Mouse (Mus musculus) midbrain, postnatal 0 days (tissue): ENCODE measurements around the gene Cachd1. TPM values are rescaled to one million over a fixed set of nuclear protein-coding genes. Genes with fewer than 3 reads are reported as not detected.
A peak's percentile ranks its signal among the peaks of the same experiment; 100 is the strongest.

Source experiments
- ATAC-seq: fragments of 200-750 bp; cut with Nextera tagmentation; 2 replicates; pipeline ENCODE4 v1.8.0; 2017; ENCODE audit warnings: moderate number of reproducible peaks, mild to moderate bottlenecking, moderate TSS enrichment, moderate library complexity; ENCODE audit not compliant: low FRiP score
- DNase-seq: peaks from one replicate; pipeline ENCODE4 v3.0.0-alpha.2; 2015; ENCODE audit warnings: low spot score
- H3K27ac ChIP-seq: fragments of 300-500 bp; sonication (generic); 2 replicates; pipeline ENCODE4 v1.5.1; 2014; ENCODE audit warnings: low read depth, mild to moderate bottlenecking, low read length, mixed read lengths
- H3K27me3 ChIP-seq: fragments of 300-500 bp; sonication (generic); 2 replicates; pipeline ENCODE4 v1.6.1; 2014; ENCODE audit warnings: low read length, control low read depth, mixed read lengths; ENCODE audit not compliant: insufficient read depth
- H3K36me3 ChIP-seq: fragments of 300-500 bp; sonication (generic); 2 replicates; pipeline ENCODE4 v1.6.1; 2014; ENCODE audit warnings: low read length, control low read depth, mixed read lengths; ENCODE audit not compliant: insufficient read depth
- H3K4me1 ChIP-seq: fragments of 300-500 bp; sonication (generic); 2 replicates; pipeline ENCODE4 v1.6.1; 2014; ENCODE audit warnings: mild to moderate bottlenecking, control low read depth, antibody characterized with exemption, low read length, mixed read lengths; ENCODE audit not compliant: insufficient read depth
- H3K4me2 ChIP-seq: fragments of 300-500 bp; sonication (generic); 2 replicates; pipeline ENCODE4 v1.6.1; 2014; ENCODE audit warnings: low read depth, mild to moderate bottlenecking, low read length, mixed read lengths; ENCODE audit not compliant: poor library complexity, severe bottlenecking
- H3K4me3 ChIP-seq: fragments of 300-500 bp; sonication (generic); 2 replicates; pipeline ENCODE4 v1.5.1; 2014; ENCODE audit warnings: low read depth, mild to moderate bottlenecking, low read length, moderate library complexity
- H3K9ac ChIP-seq: fragments of 300-500 bp; sonication (generic); replicated peaks from 2 replicates; pipeline ENCODE4 v1.6.1; 2014; ENCODE audit warnings: mild to moderate bottlenecking, low read length, moderate library complexity, mixed read lengths; ENCODE audit not compliant: poor library complexity, severe bottlenecking
- H3K9me3 ChIP-seq: fragments of 300-500 bp; sonication (generic); 2 replicates; pipeline ENCODE4 v1.6.1; 2016; ENCODE audit warnings: low read length, control low read depth
- CTCF ChIP-seq: IDR thresholded peaks from 2 replicates; pipeline ENCODE4 v1.5.1; 2016; ENCODE audit warnings: antibody characterized with exemption, mild to moderate bottlenecking
- WGBS: fragments of 180-500 bp; shearing (Covaris S2); extraction: QIAGEN DNeasy Blood & Tissue Kit; methylation state at CpG from one replicate; pipeline ENCODE4 v1.1.7; 2014; 5-methylcytosine and 5-hydroxymethylcytosine counted together
- polyA plus RNA-seq: library from polyadenylated mRNA; unstranded; fragments of >200 nt; fragmentation: Nextera tagmentation; extraction: Ambion mirVana; gene quantifications from 2 replicates; pipeline ENCODE4 v1.2.1, GENCODE M21; 2015
- total RNA-seq: library from RNA; depleted of rRNA; stranded (reverse); fragments of >200 nt; gene quantifications from 2 replicates; pipeline ENCODE4 v1.2.3, GENCODE M21; 2014

Cachd1 gene
- total and polyA plus RNA-seq, 2 experiments from 2014 or later, result 26.5 to 52.2 TPM

DNA sequence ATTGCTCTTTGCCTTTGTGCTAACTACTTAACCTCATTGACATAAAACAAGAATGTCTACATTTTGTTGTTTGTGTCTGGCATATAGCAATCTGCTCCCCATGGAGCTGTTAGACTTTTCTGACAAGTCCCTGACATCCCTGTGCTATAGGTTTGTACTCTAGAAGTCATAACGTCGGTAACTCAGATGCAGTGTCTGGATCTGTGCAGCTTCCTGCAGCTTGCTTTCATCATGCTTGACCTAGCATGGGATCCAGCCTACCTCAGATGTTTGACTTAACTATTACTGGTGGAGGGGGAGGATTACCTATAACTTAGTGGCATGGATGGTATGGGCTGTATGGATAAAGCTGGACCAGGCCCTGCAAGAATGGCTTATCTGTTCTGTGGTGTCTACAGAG lies 117.7 kb downstream of the Cachd1 start:
- H3K4me2 ChIP-seq, result no peak overlapping the region
- H3K27me3 ChIP-seq, result no peaks in the 10 kb centered on the region
- peaks cover 6% of the 10 kb centered on the region for H3K4me1 ChIP-seq
- H3K27ac ChIP-seq, result no peak overlapping the region
- no peaks in the 10 kb centered on the region for H3K9me3 ChIP-seq
- H3K4me3 ChIP-seq, result no peak overlapping the region
- DNase-seq, result no peak
- ATAC-seq, result no peak
- H3K9ac ChIP-seq, result no peak overlapping the region
- H3K36me3 ChIP-seq, result 0 out of 2 replicates have a peak, but pooled peaks cover 2% of the 10 kb centered on the region
- 57% methylated on average over 2 of the region's 2 CpGs for WGBS
- TF ChIP-seq CTCF, result no peak

DNA sequence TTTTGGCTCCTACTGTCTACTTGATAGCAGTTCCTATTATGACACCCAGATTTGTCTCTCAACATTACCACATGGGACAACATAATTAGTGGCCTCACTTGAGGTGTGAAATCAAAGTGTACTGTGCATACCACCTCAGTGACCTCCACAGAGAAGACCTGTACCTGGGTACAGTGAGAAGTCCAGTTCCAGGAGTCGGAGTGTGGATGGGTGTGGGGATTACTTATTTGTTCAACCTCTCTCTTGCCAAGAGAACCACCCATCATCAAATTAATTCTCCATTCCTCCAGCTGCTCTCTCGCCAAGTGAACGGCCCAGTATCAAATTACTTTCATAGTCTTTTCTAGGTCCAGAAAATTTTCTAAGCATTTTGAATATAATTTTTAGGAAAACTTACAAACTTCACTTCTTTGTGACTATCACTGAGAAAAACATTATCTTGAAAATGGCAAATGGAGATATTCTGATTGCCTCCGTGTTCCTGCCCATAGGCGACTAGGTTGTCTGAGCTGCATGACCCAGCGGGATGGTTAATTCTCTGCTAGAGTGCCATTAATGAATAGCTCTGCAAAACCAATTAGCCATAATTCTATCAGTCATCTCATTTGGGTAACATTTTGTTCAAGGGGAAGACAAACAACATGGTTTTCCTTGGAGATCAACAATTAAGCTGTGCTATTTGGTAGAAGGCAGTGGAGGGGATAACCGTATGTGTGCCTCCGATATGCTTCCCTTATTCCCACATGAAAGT lies 120.0 kb downstream of the Cachd1 start:
- WGBS, result 73% methylated on average over 8 of the region's 8 CpGs
- DNase-seq, result no peak

DNA sequence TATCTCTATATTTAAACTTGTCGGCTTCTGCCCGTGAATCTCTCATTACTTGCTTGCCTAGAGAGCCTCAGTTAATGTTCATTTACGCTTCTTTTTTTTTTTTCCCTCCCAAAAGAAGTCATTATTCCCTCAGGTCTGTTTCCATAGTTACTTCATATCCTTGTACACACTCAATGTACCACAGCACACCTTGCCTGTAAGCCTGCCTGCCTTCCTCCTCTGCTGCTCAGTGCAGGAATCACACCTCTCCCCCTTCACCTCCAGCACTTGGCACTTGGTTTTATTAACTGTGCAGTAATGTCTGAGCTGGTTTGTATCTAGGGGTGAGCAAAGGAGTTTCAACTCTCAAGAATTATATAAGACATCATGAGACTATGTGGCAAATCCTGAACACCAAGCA lies 121.5 kb downstream of the Cachd1 start:
- Histone ChIP-seq H3K4me2 (no peak overlapping the region), H3K9me3 (no peaks in the 10 kb centered on the region), H3K4me1 (no peaks in the 10 kb centered on the region), H3K9ac (no peak overlapping the region), H3K4me3 (no peak overlapping the region), H3K27me3 (no peaks in the 10 kb centered on the region), H3K36me3 (0 out of 2 replicates have a peak, but pooled peaks cover 4% of the 10 kb centered on the region), H3K27ac (no peak overlapping the region)
- DNase-seq (no peak), ATAC-seq (0 out of 2 replicates have a peak, but pooled peaks have one; percentile 58)
- 63% methylated on average over 3 of the region's 3 CpGs for WGBS
- TF ChIP-seq CTCF, result peak; percentile 25; the same call in 1 of the 2 replicates

More for the DNA sequence above, 120.0 kb downstream of the Cachd1 start:
- no peaks in the 10 kb centered on the region; the same call in 1 of the 2 replicates for H3K4me1 ChIP-seq
- ATAC-seq, result no peak
- H3K4me2 ChIP-seq, result no peak overlapping the region
- H3K27me3 ChIP-seq, result no peaks in the 10 kb centered on the region
- no peaks in the 10 kb centered on the region for H3K9me3 ChIP-seq
- H3K9ac ChIP-seq, result no peak overlapping the region
- no peak overlapping the region for H3K4me3 ChIP-seq
- TF ChIP-seq CTCF, result no peak
- 0 out of 2 replicates have a peak, but pooled peaks cover 4% of the 10 kb centered on the region for H3K36me3 ChIP-seq
- no peak overlapping the region for H3K27ac ChIP-seq

DNA sequence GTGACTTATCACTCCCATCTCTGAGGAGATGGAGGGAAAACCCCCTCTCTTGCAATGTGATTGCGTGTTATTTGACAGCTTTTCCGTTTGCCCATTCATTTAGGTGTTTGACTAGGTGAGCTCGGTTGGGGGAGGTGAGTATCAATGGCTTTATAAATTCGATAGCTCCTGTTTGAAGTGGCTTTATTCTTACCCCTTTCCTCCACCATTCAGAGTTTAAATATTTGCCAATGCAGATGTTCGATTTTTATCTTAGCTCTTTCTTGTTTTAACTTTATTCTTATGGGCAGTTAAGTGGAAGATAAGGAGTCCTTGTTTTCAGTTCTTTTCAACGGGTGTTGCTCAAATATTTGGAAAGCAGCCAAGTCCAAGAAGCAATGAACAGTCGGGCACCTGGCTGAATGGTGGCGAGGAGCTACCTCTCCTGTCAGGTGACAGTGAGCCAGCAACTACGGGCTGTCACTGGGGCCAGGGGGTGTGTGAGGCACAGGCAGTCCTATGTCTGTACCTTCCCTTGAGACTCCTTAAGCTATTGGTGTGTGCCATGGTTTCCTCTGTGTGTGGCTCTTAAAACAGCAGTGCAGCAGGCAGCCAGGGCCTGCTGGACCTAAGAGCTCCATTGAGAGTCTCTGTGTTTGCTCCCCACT lies 133.3 kb downstream of the Cachd1 start:
- no peak for TF ChIP-seq CTCF
- ATAC-seq, result no peak
- H3K9me3 ChIP-seq, result no peaks in the 10 kb centered on the region
- no peak overlapping the region for H3K4me3 ChIP-seq
- 38% methylated on average over 9 of the region's 9 CpGs for WGBS
- H3K36me3 ChIP-seq, result no peaks in the 10 kb centered on the region
- H3K4me1 ChIP-seq, result peaks cover 22% of the 10 kb centered on the region
- H3K27me3 ChIP-seq, result no peaks in the 10 kb centered on the region
- H3K4me2 ChIP-seq, result no peak overlapping the region
- H3K27ac ChIP-seq, result peak overlapping the region; percentile 55; the same call in 1 of the 2 replicates
- no peak overlapping the region for H3K9ac ChIP-seq
- DNase-seq, result no peak

DNA sequence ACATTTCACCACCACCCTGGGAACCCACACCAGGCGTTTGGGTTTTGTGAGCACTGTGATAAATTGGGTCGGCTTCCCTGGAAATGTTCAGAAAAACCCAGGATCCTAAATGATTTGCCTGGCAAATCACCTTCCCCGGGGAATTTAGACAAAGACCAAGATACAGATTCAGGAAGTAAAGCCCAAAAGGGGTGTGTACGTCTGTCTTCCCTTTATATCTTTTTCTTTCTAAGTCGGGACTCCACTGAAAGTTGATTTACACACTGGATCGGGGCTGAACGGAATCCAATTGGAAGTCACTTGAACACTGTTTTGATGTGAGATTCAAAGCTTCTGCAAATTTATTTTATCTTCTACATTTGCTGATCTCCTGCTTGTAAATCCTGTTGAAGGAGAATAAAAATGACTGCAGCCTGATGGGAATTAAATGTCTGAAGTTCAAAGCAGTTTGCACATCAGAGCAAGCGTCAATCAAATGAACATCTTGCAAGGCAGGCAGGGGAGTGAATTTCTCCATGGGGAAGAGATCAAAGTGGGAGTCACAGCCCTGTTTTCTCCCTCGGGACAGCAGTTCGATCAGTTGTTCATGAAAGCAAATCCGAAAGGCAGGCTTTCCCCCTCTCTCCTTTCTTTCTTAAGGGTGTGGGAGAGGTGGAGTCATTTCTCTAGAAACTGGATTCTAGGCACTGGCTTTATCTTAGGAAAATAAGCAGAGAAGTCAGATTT lies 134.3 kb downstream of the Cachd1 start:
- no peaks in the 10 kb centered on the region for H3K36me3 ChIP-seq
- peak overlapping the region; percentile 55; the same call in 1 of the 2 replicates for H3K27ac ChIP-seq
- no peak overlapping the region for H3K4me2 ChIP-seq
- H3K4me3 ChIP-seq, result no peak overlapping the region
- H3K27me3 ChIP-seq, result no peaks in the 10 kb centered on the region
- WGBS, result 8% methylated on average over 11 of the region's 11 CpGs
- H3K4me1 ChIP-seq, result peaks cover 22% of the 10 kb centered on the region
- ATAC-seq (peak; percentile 33; the same call in 1 of the 2 replicates), DNase-seq (no peak)
- H3K9ac ChIP-seq, result no peak overlapping the region
- TF ChIP-seq CTCF, result no peak
- H3K9me3 ChIP-seq, result no peaks in the 10 kb centered on the region
